In genomic region chr19:27693706-27694105, GRCm38 (mm10) we compare ENCODE assay signal across 17 mouse cellular contexts.
DNase-seq lines count a peak whose midpoint lies in the region; ATAC-seq and TF ChIP-seq lines count a peak whose summit lies in the region.
"Had no signal": no experiment of that assay in that cellular context is flagged by ENCODE, and none has a peak within 500 bp of the region (broad histone marks: within the 10 kb centered on the region; RNA-seq: fewer than 3 reads in every experiment).

No protein-coding gene starts in this region.

- no peak overlapping the region for H3ac ChIP-seq in myocyte (ENCODE audit: control insufficient read depth, insufficient read length)

- H3K4me1 ChIP-seq in lung, postnatal 0 days (ENCODE audit: insufficient read depth, low read depth, low read length), result no peaks in the 10 kb centered on the region
- no peaks in the 10 kb centered on the region for H3K4me1 ChIP-seq in ES-E14 (ENCODE audit: control insufficient read depth in 2 of 2, insufficient read depth in 2 of 2, low read length in 2 of 2, poor library complexity in 1 of 2)
- no peaks in the 10 kb centered on the region for H3K4me1 ChIP-seq in forebrain, embryonic 10.5 days
- H3K4me1 ChIP-seq in heart, embryonic 10.5 days, result no peaks in the 10 kb centered on the region
- H3K4me1 ChIP-seq: embryonic facial prominence, embryonic 12.5 days; liver, embryonic 15.5 days; stomach, embryonic 15.5 days had no signal

- 72% methylated on average over 7 of the region's 7 CpGs for WGBS in lung, postnatal 0 days
- WGBS in forebrain, embryonic 10.5 days, result 78% methylated on average over 7 of the region's 7 CpGs
- WGBS in heart, embryonic 10.5 days, result 70% methylated on average over 7 of the region's 7 CpGs

- H3K9me3 ChIP-seq in lung, postnatal 0 days (ENCODE audit: low read length), result no peaks in the 10 kb centered on the region
- H3K9me3 ChIP-seq in ES-E14 (ENCODE audit: control insufficient read depth, insufficient read depth, low read depth, low read length), result no peaks in the 10 kb centered on the region
- no peaks in the 10 kb centered on the region; the same call in 1 of the 2 replicates for H3K9me3 ChIP-seq in forebrain, embryonic 10.5 days
- H3K9me3 ChIP-seq in heart, embryonic 10.5 days, result no peaks in the 10 kb centered on the region
- H3K9me3 ChIP-seq: embryonic facial prominence, embryonic 12.5 days; liver, embryonic 15.5 days; stomach, embryonic 15.5 days had no signal

- H3K9ac ChIP-seq in lung, postnatal 0 days (replicated peaks; ENCODE audit: low read depth), result no peak overlapping the region
- H3K9ac ChIP-seq in ES-E14 (ENCODE audit: insufficient read depth, low read depth, low read length, poor library complexity, severe bottlenecking), result no peak overlapping the region
- H3K9ac ChIP-seq: embryonic facial prominence, embryonic 12.5 days; liver, embryonic 15.5 days; stomach, embryonic 15.5 days had no signal

- TF ChIP-seq POLR2A in myocyte (IDR thresholded peaks at IDR 0.05; ENCODE audit: insufficient read length, low read depth), result no peak

- H3K27ac ChIP-seq in gastrocnemius, adult 2 months, result no peak overlapping the region
- H3K27ac ChIP-seq in lung, postnatal 0 days (ENCODE audit: low read length), result no peak overlapping the region
- H3K27ac ChIP-seq in ES-E14 (ENCODE audit: insufficient read depth, low read depth, low read length, poor library complexity, severe bottlenecking), result no peak overlapping the region
- H3K27ac ChIP-seq in forebrain, embryonic 10.5 days, result no peak overlapping the region
- H3K27ac ChIP-seq in heart, embryonic 10.5 days, result no peak overlapping the region
- H3K27ac ChIP-seq: embryonic facial prominence, embryonic 12.5 days; liver, embryonic 15.5 days; stomach, embryonic 15.5 days had no signal

- no peaks in the 10 kb centered on the region for H3K79me2 ChIP-seq in myocyte (ENCODE audit: control insufficient read depth, insufficient read depth)

- in situ Hi-C loops in ES-E14 (cut with MboI; ENCODE audit: low sequenced_read_pairs in 2 of 2, unreplicated experiment in 2 of 2), result loop anchor here in 1 of 2 experiments (5.0 kb wide), 1 partner anchor 236 kb away; no protein-coding TSS in a partner anchor

- TF ChIP-seq EP300 in lung, postnatal 0 days (IDR thresholded peaks at IDR 0.05), result no peak

- H3K4me2 ChIP-seq in lung, postnatal 0 days (replicated peaks; ENCODE audit: low read depth, low read length), result no peak overlapping the region
- H3K4me2 ChIP-seq in myocyte (ENCODE audit: low read depth), result peak overlapping the region; percentile 18
- H3K4me2 ChIP-seq: embryonic facial prominence, embryonic 12.5 days; liver, embryonic 15.5 days; stomach, embryonic 15.5 days had no signal

- ATAC-seq in lung, postnatal 0 days, result no peak
- ATAC-seq: hindbrain, embryonic 16.5 days had no signal

- H3K36me3 ChIP-seq in lung, postnatal 0 days (ENCODE audit: insufficient read depth, low read length), result no peaks in the 10 kb centered on the region
- H3K36me3 ChIP-seq in ES-E14 (ENCODE audit: control insufficient read depth, insufficient read depth, low read length, poor library complexity, severe bottlenecking) (no peaks in the 10 kb centered on the region), myocyte (ENCODE audit: control insufficient read depth, insufficient read depth) (no peaks in the 10 kb centered on the region)
- no peaks in the 10 kb centered on the region for H3K36me3 ChIP-seq in forebrain, embryonic 10.5 days (replicated peaks)
- H3K36me3 ChIP-seq in heart, embryonic 10.5 days, result no peaks in the 10 kb centered on the region
- H3K36me3 ChIP-seq: embryonic facial prominence, embryonic 12.5 days; liver, embryonic 15.5 days; stomach, embryonic 15.5 days had no signal

- intact Hi-C loops in gastrocnemius, adult 2 months (cut with DNase I), result no loop called here

- peak; percentile 14; the same call in 1 of the 2 replicates for TF ChIP-seq CTCF in gastrocnemius, adult 2 months (IDR thresholded peaks at IDR 0.05)
- TF ChIP-seq CTCF in lung, postnatal 0 days (IDR thresholded peaks at IDR 0.05), result peak; percentile 22; the same call in 1 of the 2 replicates

- no peak for DNase-seq in gastrocnemius, adult 2 months
- no peak for DNase-seq in gastrocnemius, postnatal 25 days
- no peak for DNase-seq in lung, postnatal 0 days (ENCODE audit: low spot score)
- no peak for DNase-seq in lung, postnatal 4 days
- DNase-seq in ES-E14 (ENCODE audit: low read depth, low spot score), result peak; percentile 46
- no peak for DNase-seq in forebrain, embryonic 10.5 days (ENCODE audit: extremely low spot score, low spot score)
- no peak for DNase-seq in heart, embryonic 10.5 days (ENCODE audit: low spot score)
- DNase-seq: B cell, adult 2 months; cerebellum, adult 11 months; heart, adult 18-20 months; heart, postnatal 14 days; kidney, adult 9 months had no signal

- H3K27me3 ChIP-seq in lung, postnatal 0 days (replicated peaks; ENCODE audit: insufficient read depth, low read length), result no peaks in the 10 kb centered on the region
- no peaks in the 10 kb centered on the region for H3K27me3 ChIP-seq in myocyte (ENCODE audit: control insufficient read depth, insufficient read depth, insufficient read length)
- H3K27me3 ChIP-seq in forebrain, embryonic 10.5 days (ENCODE audit: poor library complexity, severe bottlenecking), result no peaks in the 10 kb centered on the region
- no peaks in the 10 kb centered on the region for H3K27me3 ChIP-seq in heart, embryonic 10.5 days (ENCODE audit: insufficient read depth, poor library complexity, severe bottlenecking)
- H3K27me3 ChIP-seq: embryonic facial prominence, embryonic 12.5 days; liver, embryonic 15.5 days; stomach, embryonic 15.5 days had no signal

- no peak overlapping the region for H3K4me3 ChIP-seq in gastrocnemius, adult 2 months
- H3K4me3 ChIP-seq in lung, postnatal 0 days (ENCODE audit: low read depth, low read length), result no peak overlapping the region
- no peak overlapping the region for H3K4me3 ChIP-seq in ES-E14 (ENCODE audit: insufficient read depth in 1 of 2, low read depth in 1 of 2, low read length in 2 of 2, poor library complexity in 1 of 2, severe bottlenecking in 1 of 2)
- no peak overlapping the region for H3K4me3 ChIP-seq in myocyte
- no peak overlapping the region for H3K4me3 ChIP-seq in forebrain, embryonic 10.5 days
- no peak overlapping the region for H3K4me3 ChIP-seq in heart, embryonic 10.5 days
- H3K4me3 ChIP-seq: embryonic facial prominence, embryonic 12.5 days; liver, embryonic 15.5 days; stomach, embryonic 15.5 days had no signal

TF ChIP-seq in ES-E14, 5 proteins besides CTCF, POLR2A, EP300 and RAD21:
- TF ChIP-seq ZC3H11A (IDR thresholded peaks at IDR 0.05; ENCODE audit: borderline replicate concordance, low read depth, low read length), result peak; percentile 58
- no peak for TF ChIP-seq MAFK (IDR thresholded peaks at IDR 0.05; ENCODE audit: insufficient read depth, low read depth, low read length)
TF ChIP-seq in ES-E14: peak in this region for 1.

TF ChIP-seq in myocyte, 11 proteins besides CTCF, POLR2A, EP300 and RAD21:
- TF ChIP-seq MYOD1 (IDR thresholded peaks at IDR 0.05; ENCODE audit: control insufficient read depth in 1 of 3, insufficient read length in 2 of 3, low read depth in 2 of 3), result no peak
- TF ChIP-seq E2F4 (IDR thresholded peaks at IDR 0.05; ENCODE audit: insufficient read depth), result no peak
- no peak for TF ChIP-seq CEBPB (IDR thresholded peaks at IDR 0.05; ENCODE audit: insufficient read depth, poor library complexity, severe bottlenecking)
- TF ChIP-seq MAX (IDR thresholded peaks at IDR 0.05; ENCODE audit: low read depth), result no peak
- no peak for TF ChIP-seq REST (IDR thresholded peaks at IDR 0.05; ENCODE audit: insufficient read depth, insufficient read length)
- TF ChIP-seq MYOG (IDR thresholded peaks at IDR 0.05; ENCODE audit: control insufficient read depth in 1 of 3, insufficient read depth in 1 of 3, insufficient read length in 2 of 3, low read depth in 2 of 3), result no peak
TF ChIP-seq in myocyte: peak in this region for 0.
